Mouse (Mus musculus) C2C12 (cell line): Measurements from ENCODE around the gene Brd3. TPM values are rescaled to one million over a fixed set of nuclear protein-coding genes. Genes with fewer than 3 reads are reported as not detected.
A peak's percentile ranks its signal among the peaks of the same experiment; 100 is the strongest.
"Not testable (repeated sequence)": the region's sequence is repeated elsewhere in the genome, so short reads cannot be mapped to it uniquely, and the experiment has no call there.

ENCODE experiments used
- H3K27me3 ChIP-seq: one replicate; pipeline ENCODE4 v1.6.1; 2011; ENCODE audit not compliant: control insufficient read depth, insufficient read depth, insufficient read length
- H3K36me3 ChIP-seq: one replicate; pipeline ENCODE4 v1.6.1; 2011; ENCODE audit not compliant: control insufficient read depth, insufficient read depth
- H3K4me3 ChIP-seq: one replicate; pipeline ENCODE4 v1.5.1; 2011; ENCODE audit warnings: mild to moderate bottlenecking, control low read depth; ENCODE audit not compliant: poor library complexity, insufficient read depth, severe bottlenecking
- H3K79me2 ChIP-seq: one replicate; pipeline ENCODE4 v1.6.1; 2011; ENCODE audit not compliant: control insufficient read depth, insufficient read depth
- H3K79me3 ChIP-seq: one replicate; pipeline ENCODE4 v1.6.1; 2011; ENCODE audit warnings: low read depth, control low read depth
- H3ac ChIP-seq: one replicate; pipeline ENCODE3; 2011; ENCODE audit warnings: low read depth; ENCODE audit not compliant: control insufficient read depth, insufficient read length
- CEBPB ChIP-seq: IDR thresholded peaks from one replicate; pipeline ENCODE4 v1.6.1; 2011; ENCODE audit warnings: low read depth, mild to moderate bottlenecking, control low read depth, moderate library complexity
- CTCF ChIP-seq: IDR thresholded peaks from one replicate; pipeline ENCODE4 v1.5.1; 2011; ENCODE audit not compliant: control insufficient read depth, insufficient read depth, insufficient read length
- FOSL1 ChIP-seq: IDR thresholded peaks from one replicate; pipeline ENCODE4 v1.8.0; 2011; ENCODE audit warnings: mild to moderate bottlenecking, low read length; ENCODE audit not compliant: poor library complexity, insufficient read depth, severe bottlenecking
- MAX ChIP-seq: IDR thresholded peaks from one replicate; pipeline ENCODE4 v1.6.1; 2011; ENCODE audit warnings: mild to moderate bottlenecking, control low read depth
- MYOD1 ChIP-seq: IDR thresholded peaks from one replicate; pipeline ENCODE4 v1.6.1; 2011; ENCODE audit warnings: low read depth; ENCODE audit not compliant: control insufficient read depth, insufficient read length
- MYOG ChIP-seq: IDR thresholded peaks from one replicate; pipeline ENCODE4 v1.6.1; 2011; ENCODE audit not compliant: control insufficient read depth, insufficient read length; ENCODE audit errors: extremely low read depth
- USF1 ChIP-seq: IDR thresholded peaks from one replicate; pipeline ENCODE4 v1.6.1; 2011; ENCODE audit warnings: low read depth, mild to moderate bottlenecking, control low read depth, moderate library complexity
- polyA plus RNA-seq: library from polyadenylated mRNA; unstranded; fragments of >200 nt; fragmentation: generic; extraction: Trizol; gene quantifications from one replicate; pipeline ENCODE4 v1.2.1, GENCODE M21; 2012; ENCODE audit warnings: missing spikeins

Gene Brd3
- polyA plus RNA-seq, 1 experiment, result 21.6 TPM

GRCm38 (mm10) chr2:27513861-27514260 lies 6.4 kb upstream of the Brd3 start:
- peaks cover 15% of the 10 kb centered on the region for H3K36me3 ChIP-seq
- H3K79me3 ChIP-seq, result peaks cover 35% of the 10 kb centered on the region
- H3K27me3 ChIP-seq, result no peaks in the 10 kb centered on the region
- H3K79me2 ChIP-seq, result peaks cover 42% of the 10 kb centered on the region
- TF ChIP-seq FOSL1 (no peak), CEBPB (no peak)
- H3K4me3 ChIP-seq, result no peak overlapping the region
- H3ac ChIP-seq, result no peak overlapping the region

GRCm38 (mm10) chr2:27512909-27513308 lies 5.4 kb upstream of the Brd3 start:
- H3K4me3 ChIP-seq, result no peak overlapping the region
- TF ChIP-seq CTCF (no peak), MYOG (no peak), USF1 (no peak), MAX (no peak), CEBPB (no peak), MYOD1 (no peak), FOSL1 (no peak)
- H3K79me3 ChIP-seq, result peaks cover 26% of the 10 kb centered on the region
- peaks cover 6% of the 10 kb centered on the region for H3K36me3 ChIP-seq
- H3K79me2 ChIP-seq, result peaks cover 32% of the 10 kb centered on the region
- H3ac ChIP-seq, result no peak overlapping the region
- no peaks in the 10 kb centered on the region for H3K27me3 ChIP-seq

- Histone ChIP-seq H3K36me3 (no peaks in the 10 kb centered on the region), H3K4me3 (no peak overlapping the region), H3K79me3 (peaks cover 4% of the 10 kb centered on the region), H3K27me3 (no peaks in the 10 kb centered on the region), H3K79me2 (peaks cover 10% of the 10 kb centered on the region), H3ac (no peak overlapping the region)
- TF ChIP-seq CTCF, result no peak
- TF ChIP-seq MYOD1, result no peak
- no peak for TF ChIP-seq USF1
- no peak for TF ChIP-seq MYOG
- no peak for TF ChIP-seq MAX
- TF ChIP-seq FOSL1, result no peak
- TF ChIP-seq CEBPB, result no peak
These were observed 3.2 kb upstream of the Brd3 start for GRCm38 (mm10) chr2:27510706-27511105.

GRCm38 (mm10) chr2:27506658-27507057 lies 804 bp downstream of the Brd3 start:
- not testable (repeated sequence) for H3K79me2 ChIP-seq, H3ac ChIP-seq, H3K36me3 ChIP-seq, H3K4me3 ChIP-seq, H3K79me3 ChIP-seq, H3K27me3 ChIP-seq

DNA sequence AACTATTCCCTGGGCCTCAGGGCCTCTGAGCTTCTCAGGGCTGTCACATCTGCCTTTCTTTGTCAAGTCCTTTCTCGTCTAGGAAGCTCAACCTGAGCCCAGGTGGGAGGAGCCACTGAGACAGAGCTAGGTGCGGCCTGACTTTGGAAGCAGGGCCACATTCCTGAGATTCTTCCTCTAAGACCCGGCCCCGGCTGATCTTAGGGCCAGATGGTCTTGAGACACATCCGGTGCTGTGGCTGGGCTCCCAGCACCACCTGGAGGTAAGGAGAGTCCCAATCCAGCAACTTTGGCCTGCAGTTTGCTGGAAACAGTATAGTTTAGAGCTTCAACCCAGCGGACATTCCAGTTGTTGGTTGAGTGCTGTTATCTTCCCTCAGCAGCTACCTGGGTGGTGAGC lies 1.9 kb downstream of the Brd3 start:
- no peaks in the 10 kb centered on the region for H3K36me3 ChIP-seq
- H3K27me3 ChIP-seq, result no peaks in the 10 kb centered on the region
- no peaks in the 10 kb centered on the region for H3K79me3 ChIP-seq
- H3K79me2 ChIP-seq, result no peaks in the 10 kb centered on the region
- H3ac ChIP-seq, result no peak overlapping the region
- no peak overlapping the region for H3K4me3 ChIP-seq
- TF ChIP-seq CTCF (no peak), FOSL1 (no peak), MYOD1 (no peak), MYOG (no peak), MAX (peak; percentile 61), CEBPB (peak; percentile 6)

DNA sequence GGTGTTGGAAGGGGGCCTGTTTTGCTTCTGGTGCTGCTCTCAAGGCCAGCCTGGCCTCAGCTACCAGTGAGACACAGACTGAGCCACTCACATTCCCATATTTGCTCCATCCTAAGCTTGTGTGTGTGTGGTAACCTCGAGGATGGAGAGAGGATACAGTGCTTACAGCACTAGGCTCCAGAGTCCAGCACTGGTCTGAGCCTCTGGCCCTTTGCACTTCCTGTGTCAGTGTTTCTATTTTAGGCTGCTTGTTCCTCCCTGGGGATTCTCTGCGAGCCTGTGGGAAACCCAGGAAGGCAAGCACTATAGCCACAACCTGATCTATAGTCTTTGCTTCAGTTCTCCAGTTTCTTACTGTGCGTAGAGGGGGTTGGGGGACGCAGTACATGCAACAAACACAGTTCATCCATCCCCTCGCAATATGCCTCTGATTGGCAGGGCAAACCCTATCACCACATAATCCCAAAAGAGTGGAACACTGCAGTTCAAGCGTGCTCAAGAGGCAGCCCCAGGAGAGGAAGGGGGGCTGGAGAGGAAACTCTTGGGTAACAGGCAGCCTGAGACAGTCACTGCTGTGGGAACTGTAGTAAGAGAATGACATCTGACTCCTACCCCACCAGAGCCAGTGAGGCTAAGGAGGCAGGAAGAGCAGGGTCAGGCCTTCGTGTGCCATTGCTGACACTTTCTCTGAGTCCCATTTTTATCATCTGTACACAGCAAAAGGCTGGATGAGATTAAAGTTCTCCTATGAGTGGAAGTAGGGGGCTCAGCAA lies 3.2 kb downstream of the Brd3 start:
- TF ChIP-seq MAX (no peak), USF1 (no peak), MYOD1 (no peak), CTCF (no peak), MYOG (no peak), CEBPB (no peak), FOSL1 (no peak)

More for the DNA sequence above, 3.2 kb downstream of the Brd3 start:
- H3ac ChIP-seq, result peak overlapping the region; percentile 9
- no peaks in the 10 kb centered on the region for H3K79me3 ChIP-seq
- H3K79me2 ChIP-seq, result no peaks in the 10 kb centered on the region
- H3K36me3 ChIP-seq, result no peaks in the 10 kb centered on the region
- no peak overlapping the region for H3K4me3 ChIP-seq
- H3K27me3 ChIP-seq, result no peaks in the 10 kb centered on the region
